Mouse (Mus musculus): ENCODE results near the gene Cdh4.

- no peak for TF ChIP-seq POLR2A (IDR thresholded peaks at IDR 0.05; ENCODE audit: insufficient read length, low read depth)
- TF ChIP-seq MYOD1 (IDR thresholded peaks at IDR 0.05; ENCODE audit: control insufficient read depth in 1 of 3, insufficient read length in 2 of 3, low read depth in 2 of 3) = no peak
- no peak for TF ChIP-seq POLR2AphosphoS2 (IDR thresholded peaks at IDR 0.05; ENCODE audit: insufficient read length, low read depth)
- TF ChIP-seq USF1 (IDR thresholded peaks at IDR 0.05; ENCODE audit: low read depth) = no peak
- no peak for TF ChIP-seq REST (IDR thresholded peaks at IDR 0.05; ENCODE audit: insufficient read depth, insufficient read length)
- no peak for TF ChIP-seq E2F4 (IDR thresholded peaks at IDR 0.05; ENCODE audit: insufficient read depth)
- no peak for TF ChIP-seq CEBPB (IDR thresholded peaks at IDR 0.05; ENCODE audit: insufficient read depth, poor library complexity, severe bottlenecking)
- no peak for TF ChIP-seq MAX (IDR thresholded peaks at IDR 0.05; ENCODE audit: low read depth)
- TF ChIP-seq TCF12 (IDR thresholded peaks at IDR 0.05; ENCODE audit: insufficient read depth, poor library complexity, severe bottlenecking) = no peak
- no peak for TF ChIP-seq MYOG (IDR thresholded peaks at IDR 0.05; ENCODE audit: control insufficient read depth in 1 of 3, insufficient read depth in 1 of 3, insufficient read length in 2 of 3, low read depth in 2 of 3)
- TF ChIP-seq TCF3 (IDR thresholded peaks at IDR 0.05; ENCODE audit: insufficient read length, low read depth) = no peak
- TF ChIP-seq SRF (IDR thresholded peaks at IDR 0.05; ENCODE audit: control insufficient read depth, insufficient read length, low read depth) = no peak
These were observed 198.5 kb downstream of the Cdh4 start for GRCm38 (mm10) chr2:179640576-179641301.

Measured in myocyte (in vitro differentiated cells).